Mouse (Mus musculus): ENCODE measurements around the gene Sarnp.
A peak's percentile ranks its signal among the peaks of the same experiment; 100 is the strongest.

The Sarnp gene

GRCm38 (mm10) chr10:128817033-128817432 is at the start of gene Sarnp:
Sarnp (plus strand) TSS chr10:128817333.
- DNase-seq (ENCODE audit: inconsistent ontology term), result no peak

GRCm38 (mm10) chr10:128772895-128773294 is 44.2 kb upstream of the Sarnp start:
- no peak for DNase-seq (ENCODE audit: inconsistent ontology term)

- DNase-seq (ENCODE audit: inconsistent ontology term), result no peak
These were observed 43.4 kb upstream of the Sarnp start for GRCm38 (mm10) chr10:128773685-128774084.

GRCm38 (mm10) chr10:128778441-128778840 is 38.7 kb upstream of the Sarnp start:
- no peak for DNase-seq (ENCODE audit: inconsistent ontology term)

- DNase-seq (ENCODE audit: inconsistent ontology term), result peak; percentile 69
These were observed 37.9 kb upstream of the Sarnp start for GRCm38 (mm10) chr10:128779011-128779795.

- DNase-seq (ENCODE audit: inconsistent ontology term), result no peak
These were observed 36.9 kb upstream of the Sarnp start for GRCm38 (mm10) chr10:128780200-128780599.

GRCm38 (mm10) chr10:128790398-128791124 is 26.6 kb upstream of the Sarnp start, which contains the start of gene Mmp19:
Mmp19 (plus strand) TSS chr10:128790910.
- DNase-seq (ENCODE audit: inconsistent ontology term), result peak; percentile 62

- no peak for DNase-seq (ENCODE audit: inconsistent ontology term)
These were observed 25.1 kb upstream of the Sarnp start for GRCm38 (mm10) chr10:128792041-128792440.

GRCm38 (mm10) chr10:128793258-128793657 is 23.9 kb upstream of the Sarnp start:
- DNase-seq (ENCODE audit: inconsistent ontology term), result no peak

- DNase-seq (ENCODE audit: inconsistent ontology term), result no peak
These were observed 22.7 kb upstream of the Sarnp start for GRCm38 (mm10) chr10:128794391-128794790.

GRCm38 (mm10) chr10:128795581-128795980 is 21.6 kb upstream of the Sarnp start:
- no peak for DNase-seq (ENCODE audit: inconsistent ontology term)

GRCm38 (mm10) chr10:128798676-128799075 is 18.5 kb upstream of the Sarnp start:
- no peak for DNase-seq (ENCODE audit: inconsistent ontology term)

GRCm38 (mm10) chr10:128801981-128802495 is 15.1 kb upstream of the Sarnp start:
- no peak for DNase-seq (ENCODE audit: inconsistent ontology term)

- no peak for DNase-seq (ENCODE audit: inconsistent ontology term)
These were observed 14.2 kb upstream of the Sarnp start for GRCm38 (mm10) chr10:128802956-128803355.

GRCm38 (mm10) chr10:128803361-128803760 is 13.8 kb upstream of the Sarnp start:
- DNase-seq (ENCODE audit: inconsistent ontology term), result no peak

GRCm38 (mm10) chr10:128803771-128804270 is 13.3 kb upstream of the Sarnp start, which contains the start of gene Dnajc14:
Dnajc14 (plus strand) TSS chr10:128804062.
- peak; percentile 83 for DNase-seq (ENCODE audit: inconsistent ontology term)

- peak; percentile 90 for DNase-seq (ENCODE audit: inconsistent ontology term)
These were observed 12.7 kb upstream of the Sarnp start, which contains the start of gene Tmem198b for GRCm38 (mm10) chr10:128804271-128805091. Tmem198b (minus strand) TSS chr10:128804370.

GRCm38 (mm10) chr10:128805092-128806000 is 11.8 kb upstream of the Sarnp start:
- DNase-seq (ENCODE audit: inconsistent ontology term), result peak; percentile 100

GRCm38 (mm10) chr10:128806086-128806485 is 11.0 kb upstream of the Sarnp start:
- DNase-seq (ENCODE audit: inconsistent ontology term), result no peak

- no peak for DNase-seq (ENCODE audit: inconsistent ontology term)
These were observed 10.1 kb upstream of the Sarnp start for GRCm38 (mm10) chr10:128807018-128807417.

All from Muller cell, postnatal 12 days (primary cell).